Mouse (Mus musculus): ENCODE results near the gene Plxnb2. TPM values are rescaled to one million over a fixed set of nuclear protein-coding genes. Genes with fewer than 3 reads are reported as not detected.
A peak's percentile ranks its signal among the peaks of the same experiment; 100 is the strongest.

Plxnb2 gene
- polyA plus RNA-seq (2011; ENCODE audit: insufficient read depth, insufficient read length, low replicate concordance, missing spikeins): 11.1 and 30.9 TPM in 2 replicates

- Histone ChIP-seq H3K4me1 (ENCODE audit: control insufficient read depth, insufficient read depth, low read length) (peaks cover 4% of the 10 kb centered on the region), H3K27ac (ENCODE audit: control insufficient read depth, insufficient read depth, low read depth, low read length, poor library complexity) (peak within 1 kb of the TSS; percentile 49)
Observed at GRCm38 (mm10) chr15:89180571-89181229, at the start of gene Plxnb2. Plxnb2 (minus strand) TSS chr15:89180788.

GRCm38 (mm10) chr15:89215611-89216233 lies 35.1 kb upstream of the Plxnb2 start:
- peak overlapping the region; percentile 71 for H3K27ac ChIP-seq (ENCODE audit: control insufficient read depth, insufficient read depth, low read depth, low read length, poor library complexity)
- 49% methylated on average over 2 of the region's 2 CpGs for WGBS
- TF ChIP-seq CTCF (IDR thresholded peaks at IDR 0.05; ENCODE audit: control insufficient read depth, insufficient read depth, low read length): no peak
- TF ChIP-seq POLR2A (IDR thresholded peaks at IDR 0.05; ENCODE audit: borderline replicate concordance, control insufficient read depth, low read depth, low read length): no peak
- no peak overlapping the region for H3K4me3 ChIP-seq (replicated peaks; ENCODE audit: control insufficient read depth, low read depth, low read length)
- peaks cover 2% of the 10 kb centered on the region; the same call in 1 of the 2 replicates for H3K4me1 ChIP-seq (ENCODE audit: control insufficient read depth, insufficient read depth, low read length)

More at GRCm38 (mm10) chr15:89180571-89181229, at the start of gene Plxnb2:
- peak; percentile 30; the same call in 1 of the 2 replicates for TF ChIP-seq POLR2A (IDR thresholded peaks at IDR 0.05; ENCODE audit: borderline replicate concordance, control insufficient read depth, low read depth, low read length)
- TF ChIP-seq CTCF (IDR thresholded peaks at IDR 0.05; ENCODE audit: control insufficient read depth, insufficient read depth, low read length): no peak
- 1% methylated on average over 66 of the region's 72 CpGs for WGBS
- H3K4me3 ChIP-seq (replicated peaks; ENCODE audit: control insufficient read depth, low read depth, low read length): peak within 1 kb of the TSS; percentile 68

GRCm38 (mm10) chr15:89214953-89215352 lies 34.4 kb upstream of the Plxnb2 start:
- no peak overlapping the region for H3K27ac ChIP-seq (ENCODE audit: control insufficient read depth, insufficient read depth, low read depth, low read length, poor library complexity)
- no peak for TF ChIP-seq CTCF (IDR thresholded peaks at IDR 0.05; ENCODE audit: control insufficient read depth, insufficient read depth, low read length)
- TF ChIP-seq POLR2A (IDR thresholded peaks at IDR 0.05; ENCODE audit: borderline replicate concordance, control insufficient read depth, low read depth, low read length): no peak
- H3K4me1 ChIP-seq (ENCODE audit: control insufficient read depth, insufficient read depth, low read length): peaks cover 2% of the 10 kb centered on the region; the same call in 1 of the 2 replicates
- WGBS: 79% methylated on average over 3 of the region's 3 CpGs
- H3K4me3 ChIP-seq (replicated peaks; ENCODE audit: control insufficient read depth, low read depth, low read length): no peak overlapping the region

- peaks cover 2% of the 10 kb centered on the region; the same call in 1 of the 2 replicates for H3K4me1 ChIP-seq (ENCODE audit: control insufficient read depth, insufficient read depth, low read length)
- H3K27ac ChIP-seq (ENCODE audit: control insufficient read depth, insufficient read depth, low read depth, low read length, poor library complexity): no peak overlapping the region
- TF ChIP-seq CTCF (IDR thresholded peaks at IDR 0.05; ENCODE audit: control insufficient read depth, insufficient read depth, low read length): no peak
- no peak for TF ChIP-seq POLR2A (IDR thresholded peaks at IDR 0.05; ENCODE audit: borderline replicate concordance, control insufficient read depth, low read depth, low read length)
- WGBS: 69% methylated on average over 3 of the region's 3 CpGs
- peak overlapping the region; percentile 40 for H3K4me3 ChIP-seq (replicated peaks; ENCODE audit: control insufficient read depth, low read depth, low read length)
Observed at GRCm38 (mm10) chr15:89213517-89213916, 32.9 kb upstream of the Plxnb2 start.

- H3K4me3 ChIP-seq (replicated peaks; ENCODE audit: control insufficient read depth, low read depth, low read length): peak overlapping the region; percentile 31
- H3K27ac ChIP-seq (ENCODE audit: control insufficient read depth, insufficient read depth, low read depth, low read length, poor library complexity): peak overlapping the region; percentile 93
- peaks cover 2% of the 10 kb centered on the region; the same call in 1 of the 2 replicates for H3K4me1 ChIP-seq (ENCODE audit: control insufficient read depth, insufficient read depth, low read length)
- TF ChIP-seq CTCF (IDR thresholded peaks at IDR 0.05; ENCODE audit: control insufficient read depth, insufficient read depth, low read length) (no peak), POLR2A (IDR thresholded peaks at IDR 0.05; ENCODE audit: borderline replicate concordance, control insufficient read depth, low read depth, low read length) (no peak)
- WGBS: 77% methylated on average over 6 of the region's 6 CpGs
Observed at GRCm38 (mm10) chr15:89212495-89212894, 31.9 kb upstream of the Plxnb2 start.

- 11% methylated on average over 35 of the region's 35 CpGs for WGBS
- TF ChIP-seq CTCF (IDR thresholded peaks at IDR 0.05; ENCODE audit: control insufficient read depth, insufficient read depth, low read length) (no peak), POLR2A (IDR thresholded peaks at IDR 0.05; ENCODE audit: borderline replicate concordance, control insufficient read depth, low read depth, low read length) (0 out of 2 replicates have a peak, but pooled peaks have one; percentile 37)
- Histone ChIP-seq H3K4me1 (ENCODE audit: control insufficient read depth, insufficient read depth, low read length) (peaks cover 2% of the 10 kb centered on the region; the same call in 1 of the 2 replicates), H3K4me3 (replicated peaks; ENCODE audit: control insufficient read depth, low read depth, low read length) (peak overlapping the region; percentile 95), H3K27ac (ENCODE audit: control insufficient read depth, insufficient read depth, low read depth, low read length, poor library complexity) (peak overlapping the region; percentile 93)
Observed at GRCm38 (mm10) chr15:89211716-89212461, 31.3 kb upstream of the Plxnb2 start.

- Histone ChIP-seq H3K27ac (ENCODE audit: control insufficient read depth, insufficient read depth, low read depth, low read length, poor library complexity) (peak within 1 kb of the TSS; percentile 93), H3K4me3 (replicated peaks; ENCODE audit: control insufficient read depth, low read depth, low read length) (peak within 1 kb of the TSS; percentile 99), H3K4me1 (ENCODE audit: control insufficient read depth, insufficient read depth, low read length) (peaks cover 2% of the 10 kb centered on the region; the same call in 1 of the 2 replicates)
- 2% methylated on average over 70 of the region's 73 CpGs for WGBS
- TF ChIP-seq CTCF (IDR thresholded peaks at IDR 0.05; ENCODE audit: control insufficient read depth, insufficient read depth, low read length) (no peak), POLR2A (IDR thresholded peaks at IDR 0.05; ENCODE audit: borderline replicate concordance, control insufficient read depth, low read depth, low read length) (no peak)
Observed at GRCm38 (mm10) chr15:89210915-89211715, 30.5 kb upstream of the Plxnb2 start, which contains the start of gene Ppp6r2. Ppp6r2 (plus strand) TSS chr15:89211553.
